Mouse (Mus musculus): Measurements from ENCODE around the gene Hsd17b10.

- TF ChIP-seq GATA1 (IDR thresholded peaks at IDR 0.05; ENCODE audit: borderline replicate concordance, low read length): no peak
- no peak for TF ChIP-seq FLI1 (IDR thresholded peaks at IDR 0.05; ENCODE audit: low read length)
These were observed 50.9 kb downstream of the Hsd17b10 start for GRCm38 (mm10) chrX:152052546-152052945.

All from megakaryocyte, embryonic 14.5 days (primary cell).